Mouse (Mus musculus): ENCODE data around the gene Tecta. TPM values are rescaled to one million over a fixed set of nuclear protein-coding genes. Genes with fewer than 3 reads are reported as not detected.
A peak's percentile ranks its signal among the peaks of the same experiment; 100 is the strongest.

Tecta gene
- polyA plus RNA-seq, 1 experiment from 2014 or later: 0.09 TPM

DNA sequence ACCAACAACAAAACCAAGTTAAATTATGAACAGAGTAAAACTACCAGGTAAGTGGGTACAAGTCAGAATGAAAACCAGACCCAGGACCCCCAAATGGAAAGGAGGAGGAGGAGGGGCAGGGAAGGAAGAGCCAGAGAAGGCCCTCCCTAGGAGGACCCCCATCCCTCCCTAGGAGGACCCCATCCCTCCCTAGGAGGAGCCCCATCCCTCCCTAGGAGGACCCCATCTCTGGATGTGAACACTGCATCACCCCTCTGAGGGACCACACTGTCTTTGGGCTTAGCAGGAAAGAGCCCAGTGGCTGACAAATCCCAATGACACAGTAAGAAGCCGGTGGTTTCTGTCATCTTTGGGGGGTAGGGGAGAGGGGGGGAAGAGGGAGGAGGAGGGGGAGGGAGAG, 15.5 kb upstream of the Tecta start:
- 53% methylated on average over 1 of the region's 1 CpGs for WGBS (ENCODE audit: insufficient replicate concordance)
- ATAC-seq (no peak), DNase-seq (no peak)
- Histone ChIP-seq H3K27me3 (ENCODE audit: insufficient read depth, low read length) (no peaks in the 10 kb centered on the region), H3K4me3 (ENCODE audit: low read depth, low read length) (no peak overlapping the region), H3K4me2 (ENCODE audit: low read depth, low read length) (no peak overlapping the region), H3K9ac (replicated peaks) (no peak overlapping the region), H3K36me3 (replicated peaks; ENCODE audit: insufficient read depth, low read length) (peaks cover 14% of the 10 kb centered on the region), H3K9me3 (ENCODE audit: low read length) (no peaks in the 10 kb centered on the region), H3K4me1 (ENCODE audit: insufficient read depth) (no peaks in the 10 kb centered on the region), H3K27ac (ENCODE audit: low read depth) (no peak overlapping the region)
- no peak for TF ChIP-seq CTCF (IDR thresholded peaks at IDR 0.05; ENCODE audit: low read depth)
- no peak for TF ChIP-seq EP300 (IDR thresholded peaks at IDR 0.05; ENCODE audit: low read depth)

GRCm38 (mm10) chr9:42413345-42413744, 13.6 kb upstream of the Tecta start:
- peaks cover 11% of the 10 kb centered on the region for H3K36me3 ChIP-seq (replicated peaks; ENCODE audit: insufficient read depth, low read length)
- no peak overlapping the region for H3K9ac ChIP-seq (replicated peaks)
- H3K4me3 ChIP-seq (ENCODE audit: low read depth, low read length): no peak overlapping the region
- no peaks in the 10 kb centered on the region for H3K27me3 ChIP-seq (ENCODE audit: insufficient read depth, low read length)
- 82% methylated on average over 12 of the region's 12 CpGs for WGBS (ENCODE audit: insufficient replicate concordance)
- H3K27ac ChIP-seq (ENCODE audit: low read depth): no peak overlapping the region
- TF ChIP-seq CTCF (IDR thresholded peaks at IDR 0.05; ENCODE audit: low read depth) (no peak), EP300 (IDR thresholded peaks at IDR 0.05; ENCODE audit: low read depth) (no peak)
- no peaks in the 10 kb centered on the region for H3K4me1 ChIP-seq (ENCODE audit: insufficient read depth)
- ATAC-seq (no peak), DNase-seq (no peak)
- no peak overlapping the region for H3K4me2 ChIP-seq (ENCODE audit: low read depth, low read length)
- no peaks in the 10 kb centered on the region for H3K9me3 ChIP-seq (ENCODE audit: low read length)

DNA sequence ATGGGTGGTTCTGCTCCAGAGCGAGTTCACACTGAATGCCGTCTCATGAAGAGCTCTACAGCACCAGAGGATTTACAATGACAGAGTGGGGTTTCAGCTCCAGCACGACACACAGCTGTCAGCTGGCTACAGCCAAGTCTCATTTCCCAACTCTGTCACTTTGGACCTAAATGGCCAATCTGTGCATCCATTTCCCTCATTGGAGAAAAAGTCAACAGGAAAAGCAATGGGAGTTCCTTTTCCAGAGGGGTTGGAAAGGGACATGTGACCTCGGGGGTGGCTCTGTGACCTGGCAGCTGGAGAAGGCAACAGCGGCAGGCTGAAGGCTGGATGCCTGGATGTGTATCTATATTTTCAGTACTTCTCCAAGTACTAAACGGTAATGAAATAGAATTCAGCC, 11.6 kb upstream of the Tecta start:
- WGBS (ENCODE audit: insufficient replicate concordance): 69% methylated on average over 6 of the region's 6 CpGs

DNA sequence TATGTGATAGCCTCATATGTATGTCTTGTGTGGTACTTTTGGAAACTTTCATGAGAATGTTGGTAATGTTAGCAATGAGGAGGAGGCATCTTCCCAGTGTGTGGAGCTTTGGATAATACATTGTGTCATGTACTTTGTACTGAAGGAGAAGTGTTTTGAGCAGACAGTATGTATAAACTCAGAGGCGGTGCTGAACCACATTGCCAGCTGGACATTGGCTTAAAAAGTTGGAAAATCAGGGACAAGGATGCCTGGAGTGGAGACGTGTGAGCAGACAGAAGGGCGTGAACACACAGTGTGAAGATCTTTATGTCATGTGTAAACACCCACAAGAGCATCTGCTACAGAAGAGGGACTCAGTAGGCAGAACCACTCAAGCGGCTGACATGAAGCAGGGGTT, 6.0 kb upstream of the Tecta start:
- H3K9ac ChIP-seq (replicated peaks): no peak overlapping the region
- DNase-seq: no peak
- TF ChIP-seq CTCF (IDR thresholded peaks at IDR 0.05; ENCODE audit: low read depth) (no peak), EP300 (IDR thresholded peaks at IDR 0.05; ENCODE audit: low read depth) (no peak)
- ATAC-seq: no peak
- no peak overlapping the region for H3K4me3 ChIP-seq (ENCODE audit: low read depth, low read length)
- no peak overlapping the region for H3K4me2 ChIP-seq (ENCODE audit: low read depth, low read length)
- H3K27ac ChIP-seq (ENCODE audit: low read depth): no peak overlapping the region
- WGBS (ENCODE audit: insufficient replicate concordance): 75% methylated on average over 4 of the region's 4 CpGs
- H3K9me3 ChIP-seq (ENCODE audit: low read length): no peaks in the 10 kb centered on the region
- H3K36me3 ChIP-seq (replicated peaks; ENCODE audit: insufficient read depth, low read length): no peaks in the 10 kb centered on the region
- no peaks in the 10 kb centered on the region for H3K27me3 ChIP-seq (ENCODE audit: insufficient read depth, low read length)
- H3K4me1 ChIP-seq (ENCODE audit: insufficient read depth): no peaks in the 10 kb centered on the region

More for the DNA sequence above, 11.6 kb upstream of the Tecta start:
- no peaks in the 10 kb centered on the region for H3K4me1 ChIP-seq (ENCODE audit: insufficient read depth)
- no peak overlapping the region for H3K4me2 ChIP-seq (ENCODE audit: low read depth, low read length)
- H3K36me3 ChIP-seq (replicated peaks; ENCODE audit: insufficient read depth, low read length): peaks cover 7% of the 10 kb centered on the region
- TF ChIP-seq EP300 (IDR thresholded peaks at IDR 0.05; ENCODE audit: low read depth): no peak
- no peak for TF ChIP-seq CTCF (IDR thresholded peaks at IDR 0.05; ENCODE audit: low read depth)
- H3K9me3 ChIP-seq (ENCODE audit: low read length): no peaks in the 10 kb centered on the region
- H3K27ac ChIP-seq (ENCODE audit: low read depth): no peak overlapping the region
- no peaks in the 10 kb centered on the region for H3K27me3 ChIP-seq (ENCODE audit: insufficient read depth, low read length)
- H3K9ac ChIP-seq (replicated peaks): no peak overlapping the region
- ATAC-seq (peak; percentile 94), DNase-seq (peak; percentile 44)
- no peak overlapping the region for H3K4me3 ChIP-seq (ENCODE audit: low read depth, low read length)

DNA sequence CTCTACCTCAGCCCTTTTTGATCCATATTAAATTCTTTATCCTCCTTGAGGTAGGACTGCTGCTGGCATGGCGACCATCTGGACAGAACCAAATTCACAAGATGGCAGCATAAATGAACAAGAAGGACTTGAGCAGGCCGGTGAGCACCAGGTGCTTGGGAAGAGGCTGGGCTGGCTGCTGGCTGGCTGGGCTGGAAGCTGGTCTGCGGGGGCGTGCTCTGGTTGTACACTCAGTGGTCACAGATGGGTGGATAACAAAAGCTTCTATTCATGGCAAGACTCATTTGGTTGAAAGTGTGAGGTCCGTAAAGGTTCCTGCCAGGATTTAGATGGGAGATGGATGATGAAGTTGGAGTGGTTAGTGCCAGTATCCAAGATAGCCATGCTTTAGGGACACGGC, 1.8 kb upstream of the Tecta start:
- ATAC-seq: no peak
- H3K27ac ChIP-seq (ENCODE audit: low read depth): no peak overlapping the region
- no peak overlapping the region for H3K4me2 ChIP-seq (ENCODE audit: low read depth, low read length)
- no peaks in the 10 kb centered on the region for H3K27me3 ChIP-seq (ENCODE audit: insufficient read depth, low read length)
- DNase-seq: no peak
- TF ChIP-seq EP300 (IDR thresholded peaks at IDR 0.05; ENCODE audit: low read depth) (no peak), CTCF (IDR thresholded peaks at IDR 0.05; ENCODE audit: low read depth) (no peak)
- no peak overlapping the region for H3K9ac ChIP-seq (replicated peaks)
- no peaks in the 10 kb centered on the region for H3K4me1 ChIP-seq (ENCODE audit: insufficient read depth)
- H3K4me3 ChIP-seq (ENCODE audit: low read depth, low read length): no peak overlapping the region
- 83% methylated on average over 6 of the region's 6 CpGs for WGBS (ENCODE audit: insufficient replicate concordance)
- H3K36me3 ChIP-seq (replicated peaks; ENCODE audit: insufficient read depth, low read length): no peaks in the 10 kb centered on the region
- H3K9me3 ChIP-seq (ENCODE audit: low read length): no peaks in the 10 kb centered on the region

- WGBS (ENCODE audit: insufficient replicate concordance): 57% methylated on average over 2 of the region's 2 CpGs
These were observed 3.6 kb downstream of the Tecta start for GRCm38 (mm10) chr9:42396141-42396540.

DNA sequence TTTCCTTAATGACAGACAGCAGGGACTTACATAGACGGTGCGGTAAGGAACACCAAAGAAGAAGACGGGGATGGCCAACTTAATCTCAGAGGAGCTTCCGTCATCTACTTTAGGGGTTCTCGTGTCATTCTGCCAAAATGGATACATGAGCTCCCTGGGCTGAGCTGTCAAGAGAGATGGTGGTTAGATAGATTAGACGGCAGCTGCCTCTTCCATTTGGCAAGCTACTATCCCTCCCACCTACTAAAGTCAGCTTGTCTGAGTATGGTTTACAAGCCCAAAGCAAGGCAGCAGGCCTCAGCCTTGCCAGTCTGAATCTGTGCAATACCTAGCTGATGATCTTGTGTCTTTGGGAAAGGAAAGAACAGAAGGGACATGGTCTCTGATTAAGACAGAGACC, 4.8 kb downstream of the Tecta start:
- Histone ChIP-seq H3K9ac (replicated peaks) (no peak overlapping the region), H3K27ac (ENCODE audit: low read depth) (no peak overlapping the region), H3K4me3 (ENCODE audit: low read depth, low read length) (no peak overlapping the region), H3K4me1 (ENCODE audit: insufficient read depth) (no peaks in the 10 kb centered on the region), H3K4me2 (ENCODE audit: low read depth, low read length) (no peak overlapping the region), H3K9me3 (ENCODE audit: low read length) (no peaks in the 10 kb centered on the region), H3K36me3 (replicated peaks; ENCODE audit: insufficient read depth, low read length) (no peaks in the 10 kb centered on the region), H3K27me3 (ENCODE audit: insufficient read depth, low read length) (no peaks in the 10 kb centered on the region)
- TF ChIP-seq EP300 (IDR thresholded peaks at IDR 0.05; ENCODE audit: low read depth): no peak
- TF ChIP-seq CTCF (IDR thresholded peaks at IDR 0.05; ENCODE audit: low read depth): no peak
- ATAC-seq: no peak
- WGBS (ENCODE audit: insufficient replicate concordance): 78% methylated on average over 6 of the region's 6 CpGs
- DNase-seq: no peak

More at GRCm38 (mm10) chr9:42396141-42396540, 3.6 kb downstream of the Tecta start:
- H3K4me2 ChIP-seq (ENCODE audit: low read depth, low read length): no peak overlapping the region
- no peaks in the 10 kb centered on the region for H3K4me1 ChIP-seq (ENCODE audit: insufficient read depth)
- no peak overlapping the region for H3K4me3 ChIP-seq (ENCODE audit: low read depth, low read length)
- no peaks in the 10 kb centered on the region for H3K27me3 ChIP-seq (ENCODE audit: insufficient read depth, low read length)
- no peak for ATAC-seq
- H3K27ac ChIP-seq (ENCODE audit: low read depth): no peak overlapping the region
- TF ChIP-seq CTCF (IDR thresholded peaks at IDR 0.05; ENCODE audit: low read depth) (no peak), EP300 (IDR thresholded peaks at IDR 0.05; ENCODE audit: low read depth) (no peak)
- DNase-seq: no peak
- no peaks in the 10 kb centered on the region for H3K36me3 ChIP-seq (replicated peaks; ENCODE audit: insufficient read depth, low read length)
- no peaks in the 10 kb centered on the region for H3K9me3 ChIP-seq (ENCODE audit: low read length)
- no peak overlapping the region for H3K9ac ChIP-seq (replicated peaks)
